Mouse (Mus musculus) frontal cortex, postnatal 14 days (tissue): ENCODE results near the gene Ccdc127.
A peak's percentile ranks its signal among the peaks of the same experiment; 100 is the strongest.

Experiments used
- DNase-seq, 2 experiments: peaks; one replicate each; pipeline ENCODE4 v3.0.0; 2022; ENCODE audit warnings: low spot score in 2 of 2

Gene Ccdc127

DNA sequence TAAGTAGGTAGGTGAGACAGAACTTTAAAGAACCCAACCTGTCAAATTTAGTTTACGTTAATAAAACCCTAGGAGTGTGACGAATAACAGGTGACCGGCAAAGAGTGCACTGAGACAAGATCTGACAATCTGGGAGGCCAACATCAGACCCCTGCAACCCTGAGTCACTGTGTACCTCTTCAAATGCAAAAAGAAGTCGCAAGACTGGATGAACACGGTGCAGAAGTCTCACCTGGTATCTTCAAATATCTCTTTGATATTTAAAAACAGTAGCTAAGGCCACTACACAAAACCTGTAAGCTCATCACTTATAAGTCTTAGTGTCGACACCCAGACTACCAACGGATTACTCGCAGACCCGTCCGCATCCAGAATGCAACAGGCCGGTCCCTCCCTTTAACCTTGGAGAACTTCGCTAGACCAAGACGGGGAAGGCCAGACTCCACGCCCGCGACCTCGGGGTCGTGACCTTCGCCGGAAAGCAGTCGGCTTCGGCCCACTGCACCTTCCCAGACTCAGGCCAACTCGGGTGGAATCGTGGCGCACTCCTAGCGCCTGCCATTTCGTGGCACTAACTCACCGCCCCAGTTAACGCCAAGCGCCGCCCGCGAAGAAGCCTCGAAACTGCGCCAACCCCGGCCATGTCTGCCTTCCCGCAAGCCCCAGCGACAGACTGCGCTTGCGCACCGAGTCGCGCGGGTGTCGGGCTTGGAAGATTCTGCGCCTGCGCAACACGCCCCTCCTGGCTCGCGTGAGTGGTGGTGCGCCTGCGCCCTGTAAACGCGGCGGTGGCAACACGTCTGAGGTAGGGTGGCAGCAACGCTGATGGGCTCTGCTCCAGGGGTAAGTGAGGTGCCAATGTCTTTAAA, at the start of gene Ccdc127, which contains the start of gene Sdha:
Gene Ccdc127, plus strand, starts transcription at position 744 of the 869 bp plus-strand sequence.
Gene Sdha, minus strand, starts transcription at position 715 of the 869 bp plus-strand sequence.
- DNase-seq, result peak; percentile 91 to 93

DNA sequence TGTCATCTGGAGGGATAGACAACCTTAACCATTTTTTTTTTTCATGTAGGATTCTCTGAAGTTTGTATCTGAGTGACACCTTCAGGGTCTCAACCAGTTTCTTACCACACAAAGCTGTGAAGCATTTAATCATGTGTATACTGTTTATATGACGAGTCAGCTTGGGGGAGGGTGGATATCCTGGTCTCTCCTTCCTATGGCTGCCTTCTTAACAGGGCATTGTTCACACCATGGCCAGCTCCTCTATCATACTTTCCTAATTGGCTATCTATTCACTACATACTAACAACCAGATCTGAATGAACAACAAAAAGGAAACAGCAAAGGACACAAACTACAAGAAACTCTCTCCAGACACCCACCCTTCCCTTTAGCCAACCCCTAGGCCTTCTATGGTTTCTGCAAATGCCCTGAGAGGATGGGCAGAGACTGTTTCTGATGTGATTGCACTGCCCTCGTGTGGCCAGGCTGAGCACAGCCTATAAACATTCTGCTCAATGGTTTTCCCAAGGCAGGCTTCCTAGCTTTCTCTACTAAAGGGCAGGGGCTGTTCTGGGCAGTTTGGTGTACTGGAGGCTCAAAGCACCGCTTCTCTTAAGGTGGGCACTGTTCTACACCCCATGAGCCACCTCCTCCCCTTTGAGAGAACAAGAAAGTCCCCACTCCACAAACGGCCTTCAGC, 49.0 kb upstream of the Ccdc127 start:
- DNase-seq, result peak; percentile 42 to 77

DNA sequence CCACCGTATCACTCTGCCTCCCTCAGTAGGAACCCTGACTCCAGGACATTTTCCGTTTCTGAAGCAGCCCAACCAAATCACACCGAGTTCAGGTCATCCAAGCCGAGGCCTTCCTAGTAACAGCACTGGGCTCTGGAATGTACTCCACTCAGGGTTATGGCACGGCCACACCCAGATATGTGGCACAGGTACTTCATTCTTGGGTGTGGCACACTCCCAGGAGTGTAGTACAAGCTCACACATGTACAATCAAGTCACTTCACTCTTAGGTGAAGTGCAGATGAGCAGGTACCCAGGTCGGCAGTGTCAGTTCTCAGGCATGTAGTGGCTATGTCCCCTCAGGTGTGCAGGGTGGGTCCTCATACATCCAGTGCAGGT, 48.5 kb upstream of the Ccdc127 start:
- no peak for DNase-seq

DNA sequence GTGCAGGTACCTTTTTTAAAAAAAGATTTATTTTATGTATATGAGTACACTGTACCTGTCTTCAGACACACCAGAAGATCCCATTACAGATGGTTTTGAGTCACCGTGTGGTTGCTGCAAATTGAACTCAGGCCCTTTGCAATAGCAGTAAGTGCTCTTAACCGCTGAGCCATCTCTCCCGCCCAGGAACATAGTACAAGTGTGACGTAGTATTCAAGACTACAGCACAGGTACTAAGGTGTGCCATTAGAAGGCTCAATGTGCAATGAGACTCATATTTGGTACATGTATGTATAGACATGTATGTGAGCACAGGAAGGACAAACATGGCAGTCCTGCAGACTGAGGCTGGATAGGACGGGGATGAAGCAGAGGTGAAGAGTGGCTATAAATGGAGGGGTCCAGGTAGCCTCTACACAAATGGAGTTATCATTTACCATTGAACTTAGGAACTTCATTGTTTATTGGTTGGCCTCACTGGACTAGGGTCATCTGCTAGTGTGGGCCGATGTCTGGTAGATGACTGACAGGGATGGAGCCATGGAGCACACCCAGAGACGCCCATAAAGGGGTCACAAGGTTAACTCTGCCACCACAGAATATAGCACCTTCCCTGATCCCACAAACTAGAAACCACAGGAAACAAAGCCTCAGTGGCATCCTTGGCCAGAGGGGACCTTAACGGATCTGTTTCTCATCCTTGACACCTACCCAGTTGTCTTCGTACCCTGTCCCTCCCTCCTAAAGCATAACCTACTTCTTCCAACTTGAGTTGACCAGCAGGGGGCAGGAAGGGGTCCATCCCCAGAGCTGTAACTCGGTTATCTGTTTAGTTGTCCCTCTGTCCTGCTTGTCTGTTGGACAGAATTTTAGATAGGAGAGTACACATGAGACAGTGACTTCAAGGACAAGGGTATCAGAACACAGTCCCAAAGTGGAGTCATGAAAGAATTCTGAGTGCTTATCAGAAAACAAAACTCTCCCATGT, 47.8 kb upstream of the Ccdc127 start:
- DNase-seq, result no peak

DNA sequence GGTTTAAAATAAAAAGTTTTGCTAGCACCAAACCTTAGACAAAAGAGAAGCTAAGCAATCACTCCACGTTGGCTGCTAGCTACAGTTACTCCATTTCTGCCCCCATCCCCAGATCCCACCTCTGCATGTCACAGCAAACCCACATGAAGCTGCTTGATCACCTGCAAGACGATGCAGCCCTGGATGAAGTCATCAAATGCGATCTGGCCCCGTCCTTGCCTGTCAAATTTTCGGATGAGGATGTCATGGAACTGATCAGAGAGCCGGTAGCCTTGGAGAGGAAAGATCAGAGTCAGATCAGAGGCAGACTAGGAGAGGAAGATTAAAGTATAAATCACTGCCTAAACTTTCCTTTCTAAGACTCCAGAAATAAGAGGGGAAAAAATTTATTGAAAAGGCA, 44.7 kb upstream of the Ccdc127 start:
- no peak for DNase-seq

DNA sequence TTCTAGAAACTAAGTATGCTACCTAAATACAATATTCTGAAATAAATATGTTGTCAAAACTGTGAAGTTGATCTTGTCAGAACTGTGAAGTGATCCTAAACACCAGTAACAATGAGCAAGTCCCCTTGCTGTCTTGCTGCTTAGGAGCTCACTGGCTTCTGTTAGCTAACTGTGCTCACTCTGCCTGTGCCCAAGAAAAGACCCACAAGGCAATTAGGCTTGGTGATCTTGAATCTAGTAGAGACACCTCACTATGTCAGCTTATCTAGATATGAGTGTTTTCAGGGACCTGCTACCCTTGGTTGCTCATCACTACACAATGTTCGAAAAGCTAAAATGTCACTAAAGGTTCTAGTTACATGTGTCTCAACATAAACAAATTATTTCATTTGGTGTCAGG, 44.3 kb upstream of the Ccdc127 start:
- no peak for DNase-seq

DNA sequence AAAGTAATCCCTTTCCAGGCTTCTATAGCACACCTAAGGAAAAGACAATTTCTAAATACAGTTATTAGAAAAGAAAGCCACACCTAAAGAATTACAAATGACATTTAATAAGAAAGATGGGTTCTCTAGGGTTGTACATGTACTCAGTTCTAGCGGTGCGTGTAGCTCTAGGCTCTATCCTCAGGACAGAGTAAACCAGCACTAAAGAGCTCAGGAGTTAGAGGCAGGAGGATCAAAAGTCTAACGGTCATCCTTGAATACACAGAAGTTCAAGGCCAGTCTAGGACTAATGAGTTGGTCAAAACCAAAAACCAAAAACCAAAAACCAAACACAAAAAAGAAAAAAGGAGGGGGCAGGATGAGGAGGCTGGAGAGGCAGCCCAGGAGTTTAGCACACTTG, 35.5 kb upstream of the Ccdc127 start:
- no peak for DNase-seq

DNA sequence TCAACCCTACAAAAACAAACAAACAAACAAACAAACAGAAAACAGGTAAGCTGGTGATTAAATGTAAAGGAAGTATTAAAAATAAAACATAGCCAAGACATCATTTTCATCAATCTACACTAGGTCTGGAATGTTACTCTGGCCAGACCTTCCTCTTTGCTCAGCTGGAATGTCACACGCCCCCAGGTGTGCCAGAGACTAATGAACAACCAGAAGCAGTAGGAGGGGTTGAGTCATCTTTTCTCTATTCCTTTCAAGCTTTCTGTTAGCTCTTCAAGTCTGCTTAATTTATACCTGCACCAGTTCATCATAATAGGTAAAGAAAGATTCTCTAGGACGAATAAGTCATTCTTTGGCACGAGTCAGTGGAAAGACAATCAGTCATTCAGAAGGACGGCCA, 33.7 kb upstream of the Ccdc127 start:
- DNase-seq, result no peak

DNA sequence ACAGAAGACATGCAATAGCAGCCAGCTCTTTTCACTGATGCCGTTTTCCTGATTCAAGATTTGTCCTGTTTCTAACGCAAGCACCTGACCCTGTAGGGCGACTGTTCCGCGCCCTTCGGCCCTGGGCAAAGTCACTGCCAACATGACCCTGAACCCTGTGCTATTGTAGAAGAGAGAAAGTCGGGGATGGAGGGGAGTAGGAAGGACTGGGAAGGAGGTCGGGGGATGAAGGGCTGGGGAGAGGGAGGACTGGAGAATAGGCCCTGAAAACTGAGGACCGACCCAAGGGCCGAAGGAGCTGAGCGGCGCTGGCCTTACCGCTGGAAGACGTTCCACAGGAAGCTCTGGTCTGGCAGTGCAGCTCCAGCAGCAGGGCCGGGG, 33.3 kb upstream of the Ccdc127 start:
- DNase-seq, result no peak

DNA sequence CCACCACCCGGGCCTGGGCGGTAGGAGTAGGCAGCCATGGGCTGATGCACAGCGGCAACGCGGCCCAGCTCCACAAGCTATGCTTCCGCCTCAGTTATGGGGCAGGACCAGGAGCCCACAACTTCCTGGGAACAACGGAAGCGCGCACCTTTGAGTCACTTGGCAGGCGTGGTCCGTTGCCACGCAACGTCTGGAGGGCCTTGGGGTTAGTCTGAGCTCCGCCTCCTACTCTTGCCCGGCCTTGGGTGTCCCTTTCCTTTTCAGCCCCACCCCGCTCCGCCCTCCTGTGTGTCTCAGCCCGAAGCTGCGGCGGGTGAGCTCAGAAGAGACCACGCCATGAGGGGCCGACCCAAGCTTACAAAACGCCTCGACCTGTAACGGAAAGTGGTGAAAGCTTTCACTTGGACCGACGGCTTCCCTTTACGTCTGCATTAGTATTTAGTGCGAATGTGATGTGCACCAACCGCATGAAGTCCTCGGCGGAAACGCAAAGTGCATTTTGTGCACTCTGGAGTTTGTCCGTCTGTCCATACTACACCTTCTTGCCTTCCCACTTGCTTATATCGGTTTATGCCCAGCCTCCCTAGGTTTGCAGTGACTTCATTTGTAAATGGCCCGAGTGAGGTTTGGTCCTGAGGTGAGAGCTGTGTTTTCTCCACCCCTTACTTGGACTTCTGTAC, 32.8 kb upstream of the Ccdc127 start, which contains the start of gene Pdcd6:
Gene Pdcd6, minus strand, starts transcription at position 411 of the 680 bp plus-strand sequence.
- DNase-seq, result peak; percentile 78 to 79

DNA sequence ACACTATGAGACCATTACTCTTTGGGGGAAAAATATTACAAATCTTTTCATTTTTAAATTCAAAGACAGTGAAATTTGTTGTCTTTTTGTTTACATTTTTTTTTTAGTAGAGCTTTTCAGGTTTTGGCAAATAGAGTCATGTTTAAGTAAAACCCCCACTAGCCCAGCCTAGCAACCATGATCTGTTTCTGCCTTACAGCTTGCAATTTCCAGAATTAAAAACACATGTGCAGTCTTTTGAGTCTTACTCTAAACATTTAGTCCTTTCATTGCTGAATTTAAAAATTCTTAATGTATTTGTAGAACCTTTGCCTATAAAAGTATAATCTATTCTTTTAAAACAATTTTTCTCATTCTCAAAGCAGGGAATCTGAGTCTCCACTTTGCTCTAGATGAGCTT, 20.8 kb upstream of the Ccdc127 start:
- DNase-seq, result no peak

DNA sequence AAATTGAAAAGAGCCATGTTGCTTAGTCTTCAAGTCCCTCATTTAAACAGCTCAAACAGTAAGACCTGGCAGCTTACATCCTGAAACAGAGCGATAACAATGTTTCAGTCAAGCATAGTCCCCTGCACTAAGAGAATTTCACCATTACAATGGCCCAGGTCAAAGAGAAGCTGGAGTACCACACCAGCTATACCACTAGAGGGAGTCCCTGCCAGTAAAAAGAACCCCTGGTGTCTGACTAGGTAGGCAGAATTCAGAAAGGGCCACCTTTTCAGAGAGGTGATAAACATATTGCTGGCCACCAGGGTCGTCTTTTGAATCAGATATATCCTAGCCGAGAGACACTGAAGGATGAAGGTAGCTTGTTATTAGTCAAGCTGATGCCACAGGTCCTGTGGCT, 9.1 kb upstream of the Ccdc127 start:
- no peak for DNase-seq

DNA sequence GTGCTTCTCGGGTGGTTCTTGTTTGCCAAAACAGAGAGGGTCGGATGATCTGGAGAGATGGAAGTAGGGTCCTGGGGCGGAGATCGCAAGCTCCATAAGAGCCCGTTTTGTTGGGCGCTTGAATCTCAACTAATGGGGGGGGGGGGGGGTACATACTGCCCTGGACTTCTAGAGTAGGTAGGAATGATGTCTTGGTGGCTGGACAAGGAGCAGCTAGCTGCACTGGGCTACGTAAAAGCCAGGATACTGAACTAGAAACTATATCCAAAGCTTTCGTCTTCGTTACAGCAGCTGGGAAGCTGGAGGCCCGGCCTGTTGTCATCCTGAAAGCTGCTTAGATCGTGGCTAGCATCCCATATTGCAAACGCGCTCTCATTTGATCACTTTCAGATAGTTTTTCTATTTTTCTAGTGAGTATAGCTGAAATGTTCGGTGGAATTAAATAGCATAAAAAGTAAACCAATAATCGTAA, 362 bp downstream of the Ccdc127 start:
- DNase-seq, result no peak

DNA sequence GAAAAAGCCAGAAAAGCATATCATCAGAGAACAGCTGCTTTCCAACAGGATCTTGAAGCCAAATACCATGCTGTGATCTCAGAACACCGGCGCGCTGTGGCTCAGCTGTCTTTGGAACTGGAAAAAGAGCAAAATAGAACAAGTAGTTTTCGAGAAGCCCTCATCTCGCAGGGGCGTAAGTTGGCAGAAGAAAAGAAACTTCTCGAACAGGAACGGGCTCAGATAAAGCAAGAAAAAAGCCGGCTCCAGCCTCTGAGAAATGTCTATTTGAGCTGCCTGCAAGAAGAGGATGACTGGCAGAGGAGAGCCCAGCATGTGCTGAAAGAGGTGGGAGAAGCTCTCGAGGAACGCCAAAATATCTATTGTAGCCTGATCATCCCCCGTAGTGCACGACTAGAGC, 6.4 kb downstream of the Ccdc127 start:
- DNase-seq, result no peak

DNA sequence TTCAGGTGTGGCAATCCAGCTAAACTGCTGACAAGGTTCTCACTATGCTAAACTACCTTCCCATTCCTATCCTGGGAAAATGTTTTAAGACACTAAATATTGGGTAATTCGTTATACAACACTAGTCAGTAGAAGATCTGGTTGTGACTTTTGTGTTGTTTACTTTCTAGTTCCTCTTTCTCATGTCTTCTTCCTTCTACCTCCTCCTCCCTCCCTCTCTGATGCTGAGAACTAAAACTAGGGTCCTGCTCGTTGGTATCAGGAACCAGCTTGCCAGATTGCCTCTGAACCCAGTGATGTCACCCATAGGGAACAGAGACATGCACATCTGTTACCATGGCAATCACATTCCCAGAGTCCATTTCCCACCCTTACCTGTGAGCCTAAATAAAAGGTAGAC, 12.1 kb downstream of the Ccdc127 start:
- DNase-seq, result no peak

DNA sequence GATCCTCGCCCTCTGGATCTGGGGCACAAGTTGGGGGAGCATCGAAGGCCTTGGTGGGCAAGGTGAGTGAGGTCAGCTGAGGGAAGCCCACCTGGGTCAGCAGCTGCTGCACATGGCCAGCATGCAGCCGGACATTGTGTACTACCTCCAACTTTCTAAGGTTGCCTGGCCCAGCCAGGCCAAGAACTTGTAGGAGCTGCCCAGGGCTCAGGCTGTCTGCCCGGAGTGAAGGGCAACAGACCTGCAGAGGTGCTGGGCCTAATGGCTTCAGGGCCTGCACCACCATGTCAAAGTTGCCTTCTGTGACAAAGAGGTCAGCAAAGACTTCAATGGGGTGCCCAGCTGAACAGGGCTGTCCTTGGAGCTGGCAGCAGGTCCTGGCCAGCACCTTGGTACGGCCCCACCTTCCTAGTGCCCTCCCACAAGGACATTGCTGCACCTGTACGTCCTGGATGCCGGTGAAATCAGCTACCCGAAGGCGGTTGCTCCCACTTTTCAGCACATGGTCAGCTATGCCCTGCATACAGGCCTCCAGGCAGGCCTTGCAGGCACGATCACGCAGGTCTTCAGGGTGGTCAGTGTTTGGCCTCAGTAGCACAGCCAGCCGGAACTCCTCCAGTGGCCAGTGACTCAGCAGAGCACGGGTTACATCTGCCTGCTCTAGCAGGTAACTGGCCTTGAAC, 13.2 kb downstream of the Ccdc127 start:
- no peak for DNase-seq

DNA sequence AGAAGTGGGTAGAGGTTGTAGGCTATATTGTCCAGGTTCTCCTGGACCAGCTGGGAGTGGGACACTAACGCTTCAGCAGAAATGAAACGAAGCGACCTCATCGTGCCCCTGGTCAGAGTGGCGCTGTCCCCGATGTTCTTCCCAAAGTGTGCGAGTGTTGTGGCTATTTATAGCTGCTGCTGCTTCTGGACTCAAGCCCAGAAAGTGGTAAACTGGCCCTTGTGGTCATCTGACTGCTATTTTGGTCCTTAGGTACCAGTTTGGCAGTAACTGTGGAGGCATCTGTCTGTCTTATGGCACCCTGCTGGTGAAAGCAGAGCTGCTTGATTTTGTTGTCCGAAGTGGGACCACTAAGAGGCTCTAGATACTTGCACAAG, 13.7 kb downstream of the Ccdc127 start, which contains the start of gene Lrrc14b:
Gene Lrrc14b, minus strand, starts transcription at position 147 of the 377 bp plus-strand sequence.
- DNase-seq, result no peak

DNA sequence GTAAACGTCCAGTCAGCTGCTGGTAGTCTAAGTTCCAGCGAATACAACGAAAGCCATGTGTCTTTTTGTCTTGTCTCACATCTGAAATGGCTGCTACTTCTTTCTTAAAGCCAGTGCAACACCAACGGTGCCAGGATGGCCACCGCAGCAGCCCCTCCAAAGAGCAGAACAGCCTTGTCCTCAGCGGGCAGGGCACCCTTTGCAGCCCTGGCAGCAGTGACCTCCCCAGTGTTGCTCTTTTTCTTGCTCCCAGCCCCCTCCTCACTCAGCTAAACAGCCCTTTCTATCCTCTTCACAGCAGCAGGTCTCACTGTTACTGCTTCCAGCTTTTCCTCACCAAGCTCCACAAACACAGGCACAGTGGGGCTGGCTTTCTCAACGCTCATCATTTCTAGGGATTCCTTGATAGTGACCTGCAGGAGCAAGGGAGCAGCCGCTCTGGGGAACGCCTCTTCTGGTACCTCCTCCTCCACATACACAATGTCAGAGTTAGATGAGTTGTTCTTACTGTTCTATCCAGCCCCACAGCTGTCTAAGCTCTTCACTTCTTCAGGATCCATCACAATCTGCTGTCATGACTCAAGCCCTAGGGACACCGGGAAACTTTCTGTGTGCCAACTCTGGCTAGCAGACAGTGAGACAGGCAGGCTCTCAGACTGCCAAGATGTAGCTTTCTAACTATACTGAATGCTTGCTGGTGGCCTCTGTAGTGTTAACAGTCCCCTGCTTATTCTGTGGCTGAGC, 31.6 kb downstream of the Ccdc127 start:
- DNase-seq, result no peak

DNA sequence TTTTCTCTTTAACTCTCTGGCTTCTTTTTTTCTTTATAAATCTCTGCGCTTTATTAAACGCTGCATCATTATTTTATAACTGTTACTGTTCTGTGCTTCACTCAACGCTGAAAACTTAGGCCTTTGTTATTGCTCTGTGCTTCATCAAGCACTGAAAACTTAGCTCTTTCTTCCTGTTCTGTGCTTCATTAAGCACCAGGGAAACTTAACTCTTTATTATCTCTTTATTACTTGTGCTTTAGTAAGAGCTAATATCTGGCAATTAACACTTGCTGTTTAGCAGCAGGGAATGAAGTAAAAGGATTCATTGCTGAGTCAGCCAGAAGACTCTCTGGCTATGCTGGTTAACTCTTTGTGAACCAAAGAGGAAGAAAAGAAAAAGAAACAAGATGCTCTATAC, 32.2 kb downstream of the Ccdc127 start:
- DNase-seq, result no peak

DNA sequence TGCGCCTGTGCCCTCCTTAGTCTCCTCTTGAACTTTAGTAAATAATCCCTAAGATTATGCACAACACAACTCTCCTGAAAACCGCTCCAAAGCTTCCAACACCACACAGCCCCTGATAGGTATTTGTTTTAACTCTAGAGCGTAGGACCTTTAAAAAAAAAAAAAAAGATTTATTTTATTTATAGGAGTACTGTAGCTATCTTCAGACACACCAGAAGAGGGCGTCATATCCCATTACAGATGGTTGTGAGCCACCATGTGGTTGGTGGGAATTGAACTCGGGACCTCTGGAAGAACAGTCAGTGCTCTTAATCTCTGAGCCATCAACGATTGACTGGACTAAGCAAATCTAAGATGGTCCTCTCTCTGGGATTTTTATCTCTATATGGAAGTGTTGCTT, 39.6 kb downstream of the Ccdc127 start:
- no peak for DNase-seq
